Mouse (Mus musculus) heart, postnatal 10 days (tissue): ENCODE measurements around the gene Tpk1. TPM values are rescaled to one million over a fixed set of nuclear protein-coding genes. Genes with fewer than 3 reads are reported as not detected.

Source experiments
- DNase-seq, 2 experiments: peaks; one replicate each; pipeline ENCODE4 v3.0.0; 2021
- intact Hi-C: fragments of 180-260 bp; cut with DNase I; formaldehyde crosslinking; loops from one replicate; pipeline ENCODE4 v1.15.1; 2025
- total RNA-seq, 2 experiments: library from RNA; stranded (reverse); gene quantifications; 2 replicates each; pipeline ENCODE4 v1.2.3; 2021

Tpk1 gene
- total RNA-seq, 2 experiments from 2014 or later = 4.8 to 5.4 TPM

DNA sequence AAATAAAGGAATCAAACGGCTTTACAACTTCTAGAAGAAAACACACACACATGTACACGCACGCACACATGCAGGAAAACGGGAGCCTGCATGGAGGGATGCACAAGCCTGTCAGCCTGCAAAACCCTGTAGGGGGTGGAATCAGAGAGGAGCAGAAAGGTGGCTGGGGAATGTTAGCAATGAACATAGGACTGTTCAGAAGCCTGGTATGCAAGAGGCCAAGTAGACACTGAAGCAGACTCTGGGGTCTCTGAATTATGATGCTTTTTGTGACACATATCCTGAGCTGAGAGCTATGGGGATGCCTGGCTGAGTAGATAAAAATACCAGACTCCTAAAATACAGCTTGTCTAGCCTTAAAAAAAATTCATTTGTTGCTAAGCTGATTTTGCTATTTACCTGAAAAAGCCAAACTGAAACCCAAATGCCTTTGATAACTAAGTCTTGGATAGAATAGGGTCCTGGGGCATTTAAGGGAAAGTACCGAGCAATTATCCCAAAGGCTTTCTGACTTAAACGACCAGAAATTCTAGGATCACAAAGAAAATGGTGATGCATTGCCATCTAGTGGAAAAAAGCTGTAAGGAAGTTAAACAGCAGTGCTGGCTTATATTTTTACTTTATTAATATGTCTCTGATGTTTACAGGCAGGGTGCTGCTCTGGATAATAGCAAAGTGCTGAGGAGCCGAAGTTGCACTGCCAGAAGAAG is 369.1 kb downstream of the Tpk1 start:
- intact Hi-C loops = loop anchor here (1.0 to 5.0 kb wide), 3 partner anchors 16 to 275 kb away; no protein-coding TSS in a partner anchor
- peak; percentile 29 to 59 for DNase-seq

DNA sequence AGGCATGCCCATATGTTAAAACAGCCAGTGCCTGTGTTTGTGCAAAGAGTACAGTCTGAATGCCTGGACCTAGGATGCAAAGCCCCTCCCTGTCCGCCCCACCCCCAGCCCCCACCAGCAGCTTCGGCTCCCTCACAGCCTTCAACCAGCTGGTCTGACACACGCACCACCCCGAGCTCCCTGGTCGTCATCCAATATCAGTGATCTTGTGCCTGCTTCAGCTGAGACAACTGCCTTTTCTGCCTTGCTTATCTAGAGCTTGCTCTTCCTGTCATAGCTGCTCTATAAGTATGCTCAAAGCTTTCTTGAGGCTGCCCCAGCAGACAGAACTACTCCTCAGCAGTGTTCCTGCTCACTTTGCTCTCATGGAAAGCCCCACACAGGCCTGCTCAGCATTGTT is 370.2 kb downstream of the Tpk1 start:
- DNase-seq = no peak

More for the DNA sequence above, 370.2 kb downstream of the Tpk1 start:
- intact Hi-C loops = loop anchor here (2.0 to 5.0 kb wide), 2 partner anchors 15 to 274 kb away; no protein-coding TSS in a partner anchor
